Mouse (Mus musculus) neural tube, embryonic 11.5 days (tissue): ENCODE measurements around the gene Rin2. TPM values are rescaled to one million over a fixed set of nuclear protein-coding genes. Genes with fewer than 3 reads are reported as not detected.
A peak's percentile ranks its signal among the peaks of the same experiment; 100 is the strongest.
"Not testable (repeated sequence)": the region's sequence is repeated elsewhere in the genome, so short reads cannot be mapped to it uniquely, and the experiment has no call there.

ENCODE experiments used
- ATAC-seq: fragments of 200-750 bp; cut with Nextera tagmentation; 2 replicates; pipeline ENCODE4 v1.8.0; 2017; ENCODE audit warnings: moderate number of reproducible peaks, mild to moderate bottlenecking, moderate TSS enrichment, moderate library complexity; ENCODE audit not compliant: insufficient read depth, low FRiP score, low TSS enrichment
- DNase-seq: peaks from one replicate; pipeline ENCODE4 v3.0.0-alpha.2; 2015; ENCODE audit warnings: low spot score
- H3K27ac ChIP-seq: fragments of 300-500 bp; sonication (generic); 2 replicates; pipeline ENCODE4 v1.5.1; 2014; ENCODE audit warnings: low read depth, mild to moderate bottlenecking, low read length
- H3K27me3 ChIP-seq: fragments of 300-500 bp; sonication (generic); 2 replicates; pipeline ENCODE4 v1.6.1; 2014; ENCODE audit warnings: mild to moderate bottlenecking, low read length, mixed read lengths; ENCODE audit not compliant: control insufficient read depth, insufficient read depth
- H3K36me3 ChIP-seq: fragments of 300-500 bp; sonication (generic); 2 replicates; pipeline ENCODE4 v1.6.1; 2014; ENCODE audit warnings: mild to moderate bottlenecking, low read length, moderate library complexity, mixed read lengths; ENCODE audit not compliant: control insufficient read depth, insufficient read depth
- H3K4me1 ChIP-seq: fragments of 300-500 bp; sonication (generic); 2 replicates; pipeline ENCODE4 v1.6.1; 2014; ENCODE audit warnings: low read length, mixed read lengths; ENCODE audit not compliant: control insufficient read depth, insufficient read depth
- H3K4me2 ChIP-seq: fragments of 300-500 bp; sonication (generic); 2 replicates; pipeline ENCODE4 v1.6.1; 2014; ENCODE audit warnings: low read depth, mild to moderate bottlenecking, moderate library complexity
- H3K4me3 ChIP-seq: fragments of 300-500 bp; sonication (generic); 2 replicates; pipeline ENCODE4 v1.5.1; 2014; ENCODE audit warnings: low read depth, low read length
- H3K9ac ChIP-seq: fragments of 300-500 bp; sonication (generic); 2 replicates; pipeline ENCODE4 v1.6.1; 2014; ENCODE audit warnings: mild to moderate bottlenecking, low read length
- H3K9me3 ChIP-seq: fragments of 300-500 bp; sonication (generic); 2 replicates; pipeline ENCODE4 v1.6.1; 2016; ENCODE audit warnings: low read length; ENCODE audit not compliant: control insufficient read depth
- WGBS: fragments of 180-500 bp; shearing (Covaris S2); extraction: QIAGEN DNeasy Blood & Tissue Kit; methylation state at CpG from one replicate; pipeline ENCODE4 v1.1.7; 2014; 5-methylcytosine and 5-hydroxymethylcytosine counted together
- polyA plus RNA-seq: library from polyadenylated mRNA; unstranded; fragments of >200 nt; fragmentation: Nextera tagmentation; extraction: Ambion mirVana; gene quantifications from 2 replicates; pipeline ENCODE4 v1.2.1, GENCODE M21; 2014

The Rin2 gene
- polyA plus RNA-seq, 1 experiment from 2014 or later = 22.0 TPM

DNA sequence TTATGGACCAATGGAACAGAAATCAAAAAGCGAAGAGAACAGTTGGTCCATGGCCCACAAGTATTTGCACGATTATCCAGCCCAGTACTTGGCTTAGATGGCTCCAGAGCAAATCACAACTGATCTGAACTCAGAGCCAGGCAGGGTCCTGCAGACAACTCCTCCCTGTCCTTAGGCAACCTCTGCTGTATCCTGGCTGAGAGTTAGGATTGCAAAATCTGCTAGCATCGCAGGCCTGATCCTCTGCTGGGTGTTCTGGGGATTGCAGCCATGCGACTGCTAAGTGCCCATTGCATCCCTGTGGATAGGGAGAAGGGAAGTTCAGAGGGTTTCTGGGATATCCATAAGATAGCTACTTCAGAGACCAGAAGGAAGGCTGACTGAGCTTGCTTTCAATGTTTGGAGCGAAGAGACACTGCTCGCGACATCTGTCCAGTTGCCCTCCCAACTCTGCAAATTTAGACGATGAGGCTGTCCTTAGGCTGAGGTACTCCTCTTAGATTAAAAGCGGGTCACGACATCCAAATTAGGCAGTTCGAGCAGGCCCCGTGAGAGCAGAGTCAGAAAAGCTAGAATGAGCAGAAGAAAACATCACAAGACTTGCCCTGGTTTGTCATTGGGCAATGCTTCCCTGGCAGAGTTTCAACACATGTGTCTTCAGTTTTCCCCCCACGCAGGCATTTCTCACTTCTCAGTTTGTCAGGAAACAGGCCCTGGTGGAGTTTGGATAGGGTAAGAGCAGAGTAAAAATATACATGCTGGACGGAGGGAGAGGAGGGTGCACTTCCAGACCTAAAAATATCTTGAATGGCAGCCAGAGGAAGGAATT, 213.1 kb downstream of the Rin2 start:
- no peaks in the 10 kb centered on the region for H3K36me3 ChIP-seq
- WGBS = 72% methylated on average over 14 of the region's 14 CpGs
- H3K4me1 ChIP-seq = no peaks in the 10 kb centered on the region
- H3K4me2 ChIP-seq = no peak overlapping the region
- no peak for ATAC-seq
- H3K4me3 ChIP-seq = no peak overlapping the region
- no peaks in the 10 kb centered on the region for H3K9me3 ChIP-seq
- no peaks in the 10 kb centered on the region for H3K27me3 ChIP-seq
- H3K27ac ChIP-seq = no peak overlapping the region
- DNase-seq = peak; percentile 39
- no peak overlapping the region for H3K9ac ChIP-seq

DNA sequence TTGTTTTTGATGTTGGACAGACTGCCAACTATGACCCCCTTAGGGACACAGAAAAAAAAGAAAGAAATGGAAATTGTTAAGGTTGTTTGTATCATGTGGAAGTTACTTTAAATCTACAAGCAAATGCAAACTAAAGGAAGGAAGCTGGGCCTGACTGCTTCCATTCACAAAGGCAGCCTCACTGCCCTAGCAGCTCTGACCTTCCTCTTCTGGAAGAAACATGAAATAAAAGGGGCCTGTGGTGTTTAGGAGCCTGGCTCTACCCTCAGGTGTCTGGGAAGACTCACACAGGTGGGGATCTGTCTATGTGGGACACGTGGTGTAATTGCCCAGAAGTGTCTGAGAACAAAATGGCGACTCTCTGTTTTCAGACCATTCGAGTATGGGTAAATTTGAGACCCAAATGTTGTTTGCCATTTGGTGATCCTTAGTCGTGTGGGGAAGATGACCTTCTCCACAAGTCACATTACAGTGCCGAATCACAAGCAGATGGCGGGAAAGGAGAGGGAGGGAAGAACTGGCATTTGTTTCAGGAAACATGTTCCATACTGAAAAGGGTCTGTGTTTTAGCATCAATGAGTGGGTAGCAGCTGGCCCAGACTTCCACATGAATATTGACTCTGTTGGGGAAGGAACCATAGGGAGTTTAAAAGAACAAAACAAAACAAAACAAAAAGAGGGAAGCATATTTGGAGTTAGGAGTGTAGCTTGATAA, 213.9 kb downstream of the Rin2 start:
- DNase-seq (no peak), ATAC-seq (no peak)
- Histone ChIP-seq H3K4me2 (no peak overlapping the region), H3K4me3 (no peak overlapping the region), H3K9ac (no peak overlapping the region), H3K4me1 (no peaks in the 10 kb centered on the region), H3K27me3 (no peaks in the 10 kb centered on the region), H3K36me3 (no peaks in the 10 kb centered on the region), H3K27ac (no peak overlapping the region), H3K9me3 (no peaks in the 10 kb centered on the region)
- WGBS = 75% methylated on average over 6 of the region's 6 CpGs

- Histone ChIP-seq H3K9me3 (no peaks in the 10 kb centered on the region), H3K4me2 (no peak overlapping the region), H3K36me3 (no peaks in the 10 kb centered on the region), H3K9ac (no peak overlapping the region), H3K4me3 (no peak overlapping the region), H3K27ac (no peak overlapping the region), H3K4me1 (no peaks in the 10 kb centered on the region), H3K27me3 (no peaks in the 10 kb centered on the region)
- 85% methylated on average over 2 of the region's 2 CpGs for WGBS
- DNase-seq (no peak), ATAC-seq (no peak)
These were observed 215.6 kb downstream of the Rin2 start for GRCm38 (mm10) chr2:145890571-145890970.

DNA sequence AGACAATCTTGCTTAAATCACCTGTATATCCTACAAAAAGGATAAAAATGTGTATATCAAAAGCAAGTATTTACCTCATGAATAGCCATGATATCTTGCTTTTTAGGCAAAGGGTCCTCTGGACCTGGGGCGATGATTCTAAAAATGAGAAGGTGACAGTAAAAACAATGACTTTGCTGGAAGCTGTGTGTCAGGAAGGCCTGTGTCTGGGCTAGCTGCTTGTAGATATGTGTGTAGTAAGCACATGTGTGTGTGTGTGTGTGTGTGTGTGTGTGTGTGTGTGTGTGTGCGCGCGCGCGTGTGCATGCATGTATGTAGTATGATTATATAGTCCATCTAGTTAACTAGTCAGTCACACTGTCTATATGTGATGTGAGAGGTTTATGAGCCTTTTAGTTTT, 218.7 kb downstream of the Rin2 start:
- H3K27ac ChIP-seq = no peak overlapping the region
- no peak overlapping the region for H3K9ac ChIP-seq
- H3K9me3 ChIP-seq = no peaks in the 10 kb centered on the region
- 99% methylated on average over 6 of the region's 6 CpGs for WGBS
- no peak overlapping the region for H3K4me3 ChIP-seq
- ATAC-seq (no peak), DNase-seq (no peak)
- H3K27me3 ChIP-seq = no peaks in the 10 kb centered on the region
- no peaks in the 10 kb centered on the region for H3K4me1 ChIP-seq
- no peak overlapping the region for H3K4me2 ChIP-seq
- H3K36me3 ChIP-seq = no peaks in the 10 kb centered on the region

- H3K4me2 ChIP-seq = no peak overlapping the region
These were observed 223.1 kb downstream of the Rin2 start for GRCm38 (mm10) chr2:145898106-145898505.

DNA sequence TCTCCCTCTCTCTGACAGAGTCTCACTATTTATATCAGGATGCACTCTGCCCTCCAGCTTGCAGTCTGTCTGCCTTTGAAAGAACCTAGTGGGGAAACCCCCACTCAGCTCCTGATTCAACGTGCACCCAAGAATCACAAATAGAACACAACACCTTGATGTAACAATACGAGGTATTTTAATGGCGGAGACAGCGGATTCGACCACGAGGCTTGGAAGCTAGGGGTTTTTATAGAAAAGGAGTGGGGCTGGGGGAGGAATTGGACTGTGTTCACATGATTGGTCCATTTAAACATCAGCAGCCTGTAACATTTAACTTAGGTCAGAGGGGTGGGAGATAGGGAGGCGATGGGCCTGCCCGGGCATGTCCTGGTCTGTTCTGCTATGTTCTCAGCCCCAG, 225.3 kb downstream of the Rin2 start:
- 81% methylated on average over 6 of the region's 8 CpGs for WGBS
- not testable (repeated sequence) for ATAC-seq

More at GRCm38 (mm10) chr2:145898106-145898505, 223.1 kb downstream of the Rin2 start:
- Histone ChIP-seq H3K4me3 (no peak overlapping the region), H3K4me1 (no peaks in the 10 kb centered on the region), H3K27me3 (no peaks in the 10 kb centered on the region), H3K9me3 (no peaks in the 10 kb centered on the region), H3K9ac (no peak overlapping the region), H3K27ac (no peak overlapping the region), H3K36me3 (no peaks in the 10 kb centered on the region)
- ATAC-seq = no peak
- WGBS = 80% methylated on average over 9 of the region's 9 CpGs
- DNase-seq = no peak

DNA sequence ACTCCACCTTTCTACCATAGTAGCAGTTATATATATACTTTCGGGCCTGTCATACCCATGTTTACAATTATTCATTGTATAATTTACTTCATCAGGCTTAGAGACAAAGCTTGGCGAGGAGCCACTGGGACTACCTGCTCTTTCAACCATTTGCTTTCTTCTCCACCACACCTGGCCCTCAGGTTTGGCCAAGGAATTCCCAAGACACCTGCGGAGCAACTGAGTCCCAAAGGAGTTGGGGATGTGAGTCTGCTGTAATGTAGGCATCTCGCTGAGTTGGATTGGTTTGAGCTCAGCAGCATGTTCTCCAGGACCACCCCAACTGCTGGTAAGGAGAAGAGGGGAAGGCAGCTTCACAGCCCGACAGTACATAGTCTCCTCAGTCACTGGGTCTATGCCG, 226.8 kb downstream of the Rin2 start, which contains the start of gene Naa20:
Gene Naa20 (plus strand): TSS at position 239 of the 400 bp plus-strand sequence.
- no peak for ATAC-seq
- Histone ChIP-seq H3K27me3 (no peaks in the 10 kb centered on the region), H3K36me3 (no peaks in the 10 kb centered on the region), H3K4me1 (no peaks in the 10 kb centered on the region), H3K9ac (peak within 1 kb of the TSS; percentile 96), H3K4me2 (peak within 1 kb of the TSS; percentile 55; the same call in 1 of the 2 replicates), H3K27ac (no peak within 1 kb of the TSS), H3K9me3 (no peaks in the 10 kb centered on the region), H3K4me3 (peak within 1 kb of the TSS; percentile 96; the same call in 1 of the 2 replicates)
- DNase-seq = no peak
- WGBS = 90% methylated on average over 6 of the region's 6 CpGs

More for the DNA sequence above, 225.3 kb downstream of the Rin2 start:
- DNase-seq, H3K9ac ChIP-seq, H3K4me2 ChIP-seq, H3K36me3 ChIP-seq, H3K4me1 ChIP-seq, H3K27me3 ChIP-seq, H3K9me3 ChIP-seq, H3K27ac ChIP-seq, H3K4me3 ChIP-seq: not testable (repeated sequence)

GRCm38 (mm10) chr2:145903061-145903901, 228.3 kb downstream of the Rin2 start:
- Histone ChIP-seq H3K9me3 (no peaks in the 10 kb centered on the region), H3K4me2 (peak overlapping the region; percentile 55), H3K4me3 (peak overlapping the region; percentile 96), H3K27me3 (no peaks in the 10 kb centered on the region), H3K27ac (peak overlapping the region; percentile 76), H3K36me3 (no peaks in the 10 kb centered on the region), H3K9ac (peak overlapping the region; percentile 96), H3K4me1 (no peaks in the 10 kb centered on the region)
- WGBS = under 1% methylated on average over 68 of the region's 68 CpGs
- ATAC-seq = peak; percentile 95
- peak; percentile 91 for DNase-seq
